Mouse (Mus musculus): ENCODE results near the gene Capn9.

DNA sequence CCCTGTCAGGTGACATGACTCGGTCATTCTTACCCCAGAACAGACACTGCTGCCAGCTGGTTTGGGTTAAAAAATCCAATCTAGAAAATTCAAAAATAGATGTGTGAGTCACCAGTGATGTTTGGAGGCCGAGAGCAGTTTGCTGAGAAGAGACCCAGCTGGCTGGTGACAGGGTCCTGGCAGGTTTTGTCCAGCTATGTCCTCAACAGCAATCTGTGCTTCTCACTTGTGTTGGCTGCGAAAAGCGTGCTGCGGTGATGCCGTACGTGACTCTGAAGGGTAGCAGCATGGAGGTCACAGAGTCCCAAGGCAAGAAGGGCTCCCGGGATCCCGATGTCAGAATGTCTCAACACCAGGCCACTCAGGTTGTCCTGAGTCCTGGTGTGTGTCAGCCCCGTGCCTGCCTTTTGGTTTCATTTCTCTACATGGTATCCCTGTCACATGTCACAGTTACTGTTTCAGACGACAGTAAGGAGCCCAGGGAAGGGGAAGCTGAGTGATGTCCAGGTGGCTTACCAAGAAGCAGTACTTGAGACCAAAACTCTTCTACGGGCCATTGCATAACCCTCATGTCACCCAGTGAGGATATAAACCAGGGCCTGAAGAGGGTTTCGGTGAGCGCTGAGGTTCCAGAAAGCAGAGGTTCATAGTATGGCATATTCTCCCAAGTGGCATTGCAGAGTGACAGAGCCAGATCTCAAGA lies 57.2 kb downstream of the Capn9 start:
- TF ChIP-seq MAX (IDR thresholded peaks at IDR 0.05; ENCODE audit: low read length) (no peak), CTCF (conservative IDR thresholded peaks at IDR 0.05 in 1 of 2, IDR thresholded peaks at IDR 0.05 in 1 of 2; ENCODE audit: low read depth in 2 of 2, low read length in 2 of 2) (no peak), CHD2 (IDR thresholded peaks at IDR 0.05; ENCODE audit: low read length) (no peak), MXI1 (IDR thresholded peaks at IDR 0.05; ENCODE audit: low read depth, low read length) (no peak), ZKSCAN1 (IDR thresholded peaks at IDR 0.05; ENCODE audit: borderline replicate concordance, low read depth, low read length) (no peak)

Measured in CH12.LX (cell line).